Mouse (Mus musculus) lung, adult 18-20 months (tissue): ENCODE data around the gene Il10ra.
A peak's percentile ranks its signal among the peaks of the same experiment; 100 is the strongest.

ENCODE experiments used
- DNase-seq, 2 experiments: peaks; one replicate each; pipeline ENCODE4 v3.0.0; 2022; ENCODE audit warnings: mixed read lengths in 2 of 2

Gene Il10ra

DNA sequence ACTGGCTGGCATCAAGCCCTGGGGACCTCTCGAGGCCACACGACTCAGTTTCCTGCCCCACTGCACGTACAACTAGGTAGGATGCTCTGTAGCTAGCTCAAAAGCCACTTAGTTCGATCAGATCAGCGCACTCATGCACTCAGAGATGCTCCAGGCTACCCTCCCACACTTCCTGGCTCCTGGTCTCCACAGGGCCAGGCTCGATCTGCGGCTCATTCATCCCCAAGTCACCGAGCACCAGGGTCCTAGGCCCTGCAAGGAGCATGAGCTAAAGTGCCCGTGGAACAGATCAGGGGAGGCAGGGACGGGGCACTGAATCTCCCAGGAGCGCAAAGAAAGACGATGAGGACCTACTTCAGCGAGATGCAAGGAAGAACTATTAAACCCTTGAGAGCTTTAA lies 9.9 kb downstream of the Il10ra start:
- DNase-seq: no peak

DNA sequence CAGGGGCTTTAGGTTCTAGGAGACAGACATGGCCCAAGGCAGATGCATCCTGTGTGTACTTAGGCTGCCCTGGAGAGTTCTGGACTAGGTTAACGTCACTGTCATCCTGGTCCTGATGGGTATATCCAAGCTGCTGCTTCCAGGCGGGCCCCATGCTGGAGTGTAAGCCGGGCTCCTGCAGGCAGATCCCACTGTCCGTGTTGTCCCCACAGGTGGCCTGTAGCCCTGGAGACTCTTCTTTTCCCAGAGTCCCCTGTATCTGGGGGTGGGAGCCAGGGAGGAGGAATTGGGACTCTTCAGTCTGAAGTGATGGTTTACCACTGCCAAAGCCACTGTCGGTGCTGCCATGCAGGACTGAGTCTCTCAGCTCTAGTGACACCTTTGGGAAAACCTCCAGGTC lies 13.0 kb downstream of the Il10ra start:
- DNase-seq: no peak

DNA sequence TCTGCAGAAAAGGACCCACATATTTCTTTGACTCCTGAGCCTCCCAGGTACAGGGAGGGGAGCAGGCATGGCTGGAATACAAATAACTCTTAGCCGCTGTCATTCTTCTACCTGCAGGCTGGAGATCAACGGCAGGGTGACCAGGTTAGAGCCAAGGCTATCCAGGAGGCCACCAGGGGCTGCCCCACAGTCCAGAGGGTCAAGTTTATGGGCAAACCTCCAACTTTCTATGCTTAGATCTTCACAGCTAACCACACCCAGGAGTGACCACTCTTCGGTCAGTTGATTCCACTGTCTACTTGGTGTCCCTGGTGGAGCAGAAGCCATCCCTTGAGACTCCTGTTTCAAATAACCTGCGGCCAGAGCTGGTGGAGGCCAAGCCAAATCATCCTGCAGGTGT lies 13.5 kb downstream of the Il10ra start:
- no peak for DNase-seq

DNA sequence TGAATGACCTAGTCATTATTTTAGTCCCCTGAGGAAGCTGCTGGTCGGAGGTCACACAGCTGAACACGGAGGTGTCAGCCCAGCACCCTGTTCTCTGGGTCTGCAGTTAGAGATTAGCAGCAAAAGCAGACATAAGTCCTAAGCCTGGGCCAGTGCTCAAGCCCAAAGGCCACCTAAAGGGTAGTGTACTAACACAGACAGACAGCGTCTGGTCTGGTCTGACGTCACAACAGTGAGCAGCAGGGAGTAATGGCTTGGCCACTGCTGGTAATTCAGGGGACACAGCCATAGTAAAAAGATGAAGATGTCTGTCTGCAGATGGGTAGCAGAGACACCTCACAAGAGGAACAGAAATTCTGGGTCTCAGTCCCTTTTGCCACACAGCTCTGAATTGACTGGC lies 14.3 kb downstream of the Il10ra start:
- no peak for DNase-seq

DNA sequence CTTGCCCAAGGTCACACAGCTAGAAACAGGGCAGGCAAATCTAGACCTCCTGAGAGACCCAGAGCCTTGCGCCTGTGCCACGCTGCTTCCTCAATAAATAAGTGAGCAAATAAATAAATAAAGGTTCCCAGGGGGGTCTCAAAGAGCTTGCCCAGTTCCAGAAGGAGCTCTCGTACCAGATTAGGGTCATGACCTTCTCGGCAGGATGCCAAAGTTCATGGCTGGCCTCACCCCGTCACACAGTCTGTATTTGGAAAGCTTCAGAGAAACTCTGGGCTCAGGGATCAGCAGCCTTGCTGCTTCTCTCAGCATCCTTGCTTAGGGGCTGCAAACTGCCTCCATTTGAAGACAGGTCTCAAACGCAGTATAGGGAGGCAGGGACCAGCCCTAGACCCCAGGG lies 14.9 kb downstream of the Il10ra start:
- no peak for DNase-seq

DNA sequence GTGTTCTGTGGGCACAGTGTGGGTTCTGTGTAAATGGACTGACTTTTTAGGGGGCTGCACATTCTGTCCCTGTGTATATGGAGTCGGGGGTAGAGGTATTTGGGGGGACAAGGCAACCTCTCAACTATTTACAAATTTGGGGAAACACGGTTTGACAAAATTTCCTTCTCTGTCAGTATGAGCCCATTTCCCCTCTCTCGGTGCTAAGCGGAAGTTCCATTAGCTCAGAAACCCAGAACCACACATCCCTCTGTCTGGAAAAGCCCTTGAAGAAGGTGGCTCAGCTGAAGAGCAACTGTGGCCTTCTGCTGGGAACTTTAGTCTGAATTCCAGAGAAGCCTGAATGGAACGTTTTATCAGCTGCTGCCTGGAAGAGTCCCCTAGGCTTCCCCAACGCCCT lies 16.6 kb downstream of the Il10ra start:
- no peak for DNase-seq

DNA sequence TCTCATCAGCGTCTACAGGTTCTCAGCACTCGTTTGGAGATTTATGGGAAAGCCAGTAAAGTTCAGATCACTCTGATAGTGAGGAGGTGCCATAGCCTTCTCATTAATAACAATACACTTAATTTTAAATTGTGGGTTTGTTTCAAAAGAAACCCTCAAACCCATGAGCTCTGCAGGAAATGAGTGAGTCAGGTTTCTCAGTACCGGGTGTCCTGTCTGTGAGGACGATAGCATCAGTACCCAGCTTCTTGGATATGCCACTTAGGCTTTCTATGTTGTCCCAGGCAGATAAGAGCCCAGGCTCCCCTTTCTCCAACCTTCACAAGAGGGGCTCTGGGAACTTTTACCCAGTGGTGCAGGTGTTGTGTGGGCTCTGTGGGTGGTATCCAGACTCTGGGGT lies 17.0 kb downstream of the Il10ra start:
- DNase-seq: no peak

DNA sequence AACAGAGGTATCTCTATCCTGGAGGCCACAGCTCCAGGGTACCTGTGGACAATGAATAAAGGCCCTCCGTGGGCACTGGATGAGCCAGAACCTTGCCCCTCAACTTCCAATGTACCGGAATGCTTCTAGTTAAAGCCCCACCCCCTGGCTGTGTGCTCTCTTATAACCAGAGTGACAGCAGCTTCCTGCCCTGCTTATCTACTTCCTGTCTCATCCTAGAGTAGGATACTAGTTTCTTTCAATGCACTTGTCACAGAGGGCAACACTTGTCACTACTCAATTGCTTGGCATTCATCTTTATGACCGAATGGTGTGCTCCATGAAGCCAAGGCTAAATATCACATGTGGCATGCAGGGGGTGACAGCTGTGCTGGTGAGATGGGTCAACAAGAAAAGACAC lies 17.7 kb downstream of the Il10ra start:
- DNase-seq: no peak

DNA sequence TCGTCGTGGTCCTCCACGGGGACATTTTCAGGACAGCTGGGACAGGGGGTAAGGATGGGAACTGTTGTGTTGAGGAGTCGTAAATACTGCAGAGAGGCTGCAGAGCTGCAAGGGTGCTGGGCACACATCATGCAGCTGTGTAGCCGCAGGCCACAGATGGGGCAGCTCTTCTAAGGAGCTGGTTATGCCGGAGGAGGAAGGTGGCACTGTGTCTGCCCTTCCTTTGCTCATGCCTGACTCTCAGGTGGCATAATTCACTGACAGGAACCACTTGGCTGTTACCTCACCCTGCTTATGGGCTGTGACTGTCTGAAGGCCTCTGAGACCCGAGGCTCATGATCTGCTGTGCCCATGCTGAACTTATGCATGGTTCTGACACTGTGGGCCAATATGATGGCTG lies 18.6 kb downstream of the Il10ra start:
- no peak for DNase-seq

DNA sequence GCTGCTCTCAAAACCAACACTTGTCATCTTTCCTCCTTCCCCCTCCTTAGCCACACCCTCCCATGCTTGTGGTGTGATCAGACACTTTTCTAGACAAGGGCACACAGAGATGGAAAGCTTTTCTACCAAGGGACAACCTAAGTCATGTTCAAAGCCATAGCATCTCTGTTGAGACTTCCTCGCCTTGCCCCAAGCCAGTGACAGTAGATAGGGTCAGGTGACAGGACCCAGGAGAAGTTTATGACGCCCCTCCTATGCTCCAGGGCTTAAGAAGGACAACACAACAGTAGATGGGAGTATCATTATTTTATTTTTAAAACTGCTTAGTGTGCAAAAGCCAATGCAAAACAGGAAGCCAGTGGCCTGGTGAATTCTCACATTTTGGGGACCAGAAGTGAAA lies 21.4 kb downstream of the Il10ra start:
- no peak for DNase-seq

DNA sequence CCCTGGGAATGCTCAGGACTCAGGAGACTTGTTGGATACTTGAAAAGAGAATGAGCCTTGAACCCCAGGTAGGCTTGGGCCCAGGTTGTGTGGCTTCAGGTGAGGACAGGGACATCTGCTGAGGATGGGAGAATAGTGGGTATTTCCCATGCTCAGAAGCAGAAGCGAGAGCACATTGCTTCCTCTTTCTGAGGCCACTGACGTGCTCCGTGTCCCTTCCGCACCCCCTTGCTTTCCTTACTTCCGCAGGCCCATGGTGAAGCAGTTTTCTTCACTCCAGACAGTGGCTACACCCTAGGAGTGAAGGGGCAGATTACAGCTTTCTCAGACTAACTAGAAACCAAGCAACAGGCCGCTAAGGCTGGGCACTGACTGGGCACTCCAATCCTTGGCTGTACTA lies 22.9 kb downstream of the Il10ra start:
- peak; percentile 61 to 70 for DNase-seq

DNA sequence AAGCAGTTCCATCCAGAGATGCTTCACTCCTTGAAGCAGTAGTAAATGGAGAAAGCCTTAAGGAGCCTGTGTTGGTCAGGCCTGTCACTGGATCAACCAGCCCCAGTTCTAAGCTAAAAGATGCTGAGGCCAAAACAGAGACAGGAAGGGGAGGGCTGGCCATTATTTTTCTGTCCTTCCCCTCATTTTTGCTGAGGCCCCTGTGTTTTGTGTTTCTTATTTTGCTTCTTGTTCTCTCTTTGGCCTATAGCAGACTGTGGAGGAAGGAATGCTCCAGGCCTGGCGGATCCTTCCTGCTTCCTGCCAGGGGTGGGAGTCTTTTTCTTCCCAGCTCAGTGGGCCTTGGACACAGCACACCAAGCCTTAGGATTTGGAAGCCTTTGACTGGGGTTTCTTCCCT lies 23.5 kb downstream of the Il10ra start:
- DNase-seq: no peak

DNA sequence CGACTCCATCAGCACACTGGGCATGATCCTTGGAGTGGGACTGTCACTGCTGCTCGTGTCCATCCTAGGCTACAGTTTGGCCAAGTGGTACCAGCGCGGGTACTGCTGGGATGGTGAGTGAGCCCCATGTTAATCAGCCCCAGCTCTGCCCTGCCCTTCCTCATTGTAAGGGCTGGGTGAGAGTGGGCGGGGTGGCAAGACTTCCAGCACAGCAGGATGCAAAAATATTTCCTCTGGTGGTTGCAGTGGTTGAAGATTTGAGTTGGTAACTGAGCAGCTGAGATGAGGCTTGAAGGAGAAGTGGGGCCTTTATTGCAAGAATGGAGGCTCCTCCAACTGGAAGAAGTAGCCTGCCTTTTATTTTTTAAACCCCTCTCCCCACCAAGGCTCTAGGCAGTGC lies 27.6 kb downstream of the Il10ra start:
- DNase-seq: no peak

DNA sequence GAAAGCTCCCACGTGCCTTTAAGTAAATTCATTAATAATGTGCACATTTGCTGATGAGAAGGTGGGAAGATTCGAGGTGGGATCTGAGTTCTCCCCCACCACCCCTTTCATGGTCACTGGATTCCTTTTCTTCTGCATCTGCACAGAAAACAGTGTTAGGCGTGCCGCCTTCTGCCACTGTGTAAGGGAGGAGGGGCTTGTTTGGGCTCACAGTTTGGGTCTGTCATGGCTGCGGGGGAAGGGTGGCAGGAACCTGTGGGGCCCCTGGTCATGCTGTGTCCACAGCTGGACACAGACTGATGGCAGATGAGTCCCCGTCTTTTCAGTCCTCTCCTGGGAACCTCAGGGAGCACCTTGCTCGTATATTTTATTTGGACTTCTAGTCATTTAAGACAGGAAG lies 32.2 kb downstream of the Il10ra start:
- DNase-seq: no peak

DNA sequence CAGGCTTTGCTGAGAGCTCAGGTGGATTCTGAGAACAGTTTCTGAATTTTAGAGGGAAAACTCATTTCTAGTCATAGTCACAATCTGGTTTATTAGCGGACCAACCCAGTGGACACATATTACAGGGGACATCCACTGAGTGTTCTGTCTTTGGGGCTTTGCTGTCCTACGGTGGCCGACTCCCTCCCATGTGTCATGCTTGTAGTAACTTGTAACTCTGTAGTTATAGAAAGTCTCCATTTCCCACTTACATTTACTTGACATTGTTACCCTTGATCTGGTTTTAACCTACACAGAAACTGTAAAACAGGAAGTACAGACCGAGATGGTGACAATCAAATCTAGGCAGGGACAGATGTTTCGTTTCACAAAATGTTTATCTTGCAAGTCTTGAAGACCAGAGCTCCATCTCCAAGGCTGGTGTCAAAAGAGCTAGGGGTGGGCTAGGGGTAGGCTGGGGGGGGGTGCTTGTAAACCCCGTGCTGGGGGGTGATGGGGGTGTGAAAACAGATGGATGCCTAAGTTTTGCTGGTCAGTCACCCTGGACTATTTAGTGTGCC lies 33.2 kb downstream of the Il10ra start:
- DNase-seq: no peak

DNA sequence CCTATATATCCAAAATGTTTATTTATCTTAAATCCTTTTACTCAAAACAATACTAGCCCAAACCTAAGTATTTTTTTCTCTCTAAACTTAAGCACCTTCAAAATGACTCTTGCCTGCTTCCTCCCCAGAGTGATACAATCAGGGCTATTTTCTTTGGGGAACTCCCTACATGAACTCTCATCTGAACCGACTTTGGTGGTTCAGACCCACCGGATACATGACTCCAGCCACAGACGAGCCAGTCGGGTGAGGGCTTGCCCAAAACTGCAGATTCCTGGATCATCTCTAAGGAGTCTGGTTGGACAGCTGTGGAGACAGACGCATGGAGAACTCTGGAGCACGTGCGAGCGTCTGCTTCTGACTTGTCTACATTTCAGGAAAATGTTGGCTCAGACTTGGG lies 39.6 kb downstream of the Il10ra start:
- DNase-seq: no peak

DNA sequence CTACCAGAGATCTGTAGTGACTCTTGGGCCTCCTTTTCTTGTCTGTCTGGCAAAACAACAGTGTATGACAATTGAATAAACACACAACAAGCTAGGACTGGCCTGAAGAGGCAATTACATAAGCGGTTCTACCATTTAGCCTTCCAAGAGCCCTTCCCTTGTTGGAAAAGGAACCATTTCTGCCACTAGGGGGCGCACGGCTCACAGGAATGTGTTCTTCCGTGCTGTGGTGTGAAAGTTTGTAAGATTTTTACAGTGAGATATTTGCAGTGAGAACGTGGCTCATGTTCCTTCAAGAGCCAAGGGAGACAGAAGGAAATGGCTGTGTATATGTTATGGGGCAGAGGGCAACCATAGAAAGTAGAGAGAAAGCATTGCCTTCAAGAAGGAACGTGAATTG lies 47.4 kb downstream of the Il10ra start:
- DNase-seq: peak; percentile 85 to 89

DNA sequence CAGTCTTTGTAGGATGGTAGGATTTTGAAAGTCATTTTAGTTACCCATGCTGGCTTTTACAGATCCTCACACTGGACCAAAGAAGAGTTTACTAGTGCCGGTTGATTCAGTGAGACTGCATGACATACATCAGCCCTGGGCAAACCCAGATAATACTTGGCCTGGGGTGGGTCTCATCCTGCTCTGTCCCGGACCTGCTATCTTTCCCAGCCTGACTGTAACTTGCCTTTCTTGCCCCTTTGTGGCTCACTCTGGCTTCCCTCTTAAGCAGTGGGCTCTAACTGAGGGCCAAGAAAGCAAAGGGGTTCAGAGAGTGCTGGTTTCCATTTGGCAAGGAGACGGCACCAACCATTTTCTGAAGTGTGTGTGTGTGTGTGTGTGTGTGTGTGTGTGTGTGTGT lies 49.3 kb downstream of the Il10ra start:
- DNase-seq: no peak

DNA sequence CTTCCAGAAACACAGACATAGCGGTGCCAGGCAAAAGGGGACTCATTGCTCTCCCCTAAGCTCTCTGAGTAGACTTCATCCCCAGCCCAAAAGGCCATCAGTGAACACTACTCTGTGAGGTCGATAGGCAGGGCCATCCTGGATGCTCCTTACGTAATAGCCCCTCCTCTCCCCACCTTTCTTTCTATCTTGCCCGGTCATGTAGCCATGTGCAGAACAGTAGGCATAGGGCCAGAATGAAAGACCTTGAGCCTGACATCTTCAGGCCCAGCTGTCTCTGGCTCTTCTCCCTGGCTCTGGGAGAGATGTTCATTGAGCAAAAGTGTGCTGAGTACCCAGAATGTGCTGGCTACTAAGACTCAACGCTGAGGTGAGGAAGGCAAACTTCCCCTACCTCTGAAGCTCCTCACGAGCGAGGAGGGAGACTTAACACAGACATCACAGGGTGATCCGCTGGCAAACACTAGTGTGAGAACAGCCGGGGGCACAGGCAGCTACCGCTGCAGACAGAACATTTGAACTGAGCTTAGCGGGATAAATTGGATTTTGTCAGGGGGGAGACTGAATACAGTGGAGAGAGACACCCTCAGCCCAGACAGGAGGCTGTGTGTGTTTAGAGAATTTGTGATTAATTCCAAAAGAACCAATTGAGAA lies 53.3 kb downstream of the Il10ra start:
- DNase-seq: no peak

DNA sequence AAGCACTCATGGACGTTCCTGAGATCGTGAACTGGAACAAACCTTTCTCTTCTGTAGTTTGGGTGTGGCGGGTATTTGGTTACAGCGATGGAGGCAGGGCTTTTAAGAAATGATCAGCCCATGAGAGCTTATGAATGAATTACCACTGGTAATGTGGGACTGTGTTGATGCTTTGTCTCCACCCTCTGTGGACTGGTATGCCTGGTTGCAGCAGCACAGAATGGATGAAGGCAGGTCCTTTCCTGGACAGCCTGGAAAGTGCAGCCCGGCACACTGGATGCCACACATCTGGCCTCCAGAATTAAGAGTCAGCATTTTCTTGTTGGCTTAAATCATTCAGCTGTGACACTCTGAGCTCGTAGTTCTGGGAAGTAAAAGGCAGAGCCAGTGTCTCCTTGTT lies 56.9 kb downstream of the Il10ra start:
- no peak for DNase-seq

DNA sequence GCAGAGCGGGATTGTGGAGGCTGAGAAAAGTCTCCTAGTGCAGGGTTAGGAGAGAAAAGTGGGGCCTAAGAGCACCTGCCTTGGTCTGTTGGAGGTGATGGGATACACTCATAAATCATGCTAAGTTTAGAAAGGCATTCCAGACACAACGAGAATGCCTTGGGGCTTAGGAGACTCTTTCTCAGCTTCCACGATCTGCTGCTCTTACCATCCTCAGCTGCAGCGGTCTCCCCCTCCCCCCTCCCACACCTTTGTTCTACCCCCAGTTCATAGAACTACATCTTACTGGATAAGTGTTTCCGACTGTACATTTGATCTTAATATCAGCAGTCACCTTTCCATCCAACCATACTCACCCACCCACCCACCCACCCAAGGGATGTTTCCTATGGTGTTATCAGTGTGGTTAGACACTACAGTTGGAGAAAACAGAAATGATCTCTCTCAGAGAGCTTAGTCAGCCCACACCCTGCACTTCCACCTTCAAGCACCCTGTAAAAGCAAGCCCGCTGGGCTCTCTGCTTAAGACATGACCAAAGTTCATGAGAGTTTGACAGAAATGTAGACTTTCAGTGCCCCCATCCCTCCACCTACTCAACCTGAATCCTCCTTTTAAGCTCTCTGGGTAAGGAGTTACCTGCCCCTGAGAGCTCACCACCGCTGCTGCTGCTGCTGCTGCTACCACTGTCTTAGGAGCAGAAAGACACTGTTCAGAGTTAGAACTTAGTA lies 61.8 kb downstream of the Il10ra start:
- DNase-seq: no peak

DNA sequence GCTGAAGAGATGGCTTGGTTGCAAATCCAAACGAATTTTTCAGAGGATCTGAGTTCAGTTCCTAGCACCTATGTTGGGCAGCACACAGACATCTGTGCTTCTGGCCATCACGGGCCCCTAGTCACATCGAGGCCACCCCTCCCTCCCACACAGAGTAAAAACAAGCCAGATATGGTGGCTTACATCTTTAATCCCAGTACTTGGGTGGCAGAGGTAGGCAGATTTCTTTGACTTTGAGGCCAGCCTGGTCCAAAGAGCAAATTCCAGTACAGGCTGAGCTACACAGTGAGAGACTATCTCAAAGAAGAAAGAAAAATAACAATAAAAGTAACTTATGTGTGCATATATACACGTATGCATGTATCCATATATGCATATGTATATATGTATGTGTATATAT lies 62.8 kb downstream of the Il10ra start:
- no peak for DNase-seq

DNA sequence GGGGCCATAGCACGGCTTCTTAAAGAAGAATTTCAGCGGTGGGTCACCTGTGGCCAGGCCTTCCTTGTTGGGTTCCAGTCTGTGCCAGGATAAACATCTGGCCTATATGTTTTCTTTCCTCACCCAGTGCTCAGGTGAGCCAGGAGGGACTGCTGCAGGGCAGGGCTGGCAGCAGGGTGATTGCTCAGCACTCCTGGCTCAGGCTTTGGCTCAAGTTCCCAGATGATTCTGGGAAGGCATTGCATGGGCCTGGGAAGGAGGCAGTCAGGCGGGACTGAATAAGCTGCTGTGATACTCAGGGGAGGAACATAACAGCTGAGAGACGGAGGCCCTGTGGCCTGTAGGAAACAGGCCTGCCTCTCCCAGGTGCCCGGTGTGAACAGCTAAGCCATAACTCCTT lies 63.8 kb downstream of the Il10ra start:
- DNase-seq: no peak
